Mouse (Mus musculus) kidney, embryonic 16.5 days (tissue): ENCODE results near the gene Inpp5b. TPM values are rescaled to one million over a fixed set of nuclear protein-coding genes. Genes with fewer than 3 reads are reported as not detected.
A peak's percentile ranks its signal among the peaks of the same experiment; 100 is the strongest.

ENCODE experiments used
- ATAC-seq: fragments of 200-750 bp; cut with Nextera tagmentation; 2 replicates; pipeline ENCODE4 v1.8.0; 2017; ENCODE audit warnings: moderate TSS enrichment; ENCODE audit not compliant: low FRiP score, low TSS enrichment
- H3K27ac ChIP-seq: fragments of 300-500 bp; sonication (generic); 2 replicates; pipeline ENCODE4 v1.5.1; 2014; ENCODE audit warnings: low read length
- H3K27me3 ChIP-seq: fragments of 300-500 bp; sonication (generic); 2 replicates; pipeline ENCODE4 v1.6.1; 2014; ENCODE audit warnings: low read length, control low read depth, mixed read lengths; ENCODE audit not compliant: insufficient read depth
- H3K36me3 ChIP-seq: fragments of 300-500 bp; sonication (generic); 2 replicates; pipeline ENCODE4 v1.6.1; 2014; ENCODE audit warnings: low read length, control low read depth, mixed read lengths; ENCODE audit not compliant: insufficient read depth
- H3K4me1 ChIP-seq: fragments of 300-500 bp; sonication (generic); 2 replicates; pipeline ENCODE4 v1.6.1; 2014; ENCODE audit warnings: low read length, control low read depth, mixed read lengths; ENCODE audit not compliant: insufficient read depth
- H3K4me2 ChIP-seq: fragments of 300-500 bp; sonication (generic); replicated peaks from 2 replicates; pipeline ENCODE4 v1.6.1; 2014; ENCODE audit warnings: low read depth, low read length
- H3K4me3 ChIP-seq: fragments of 300-500 bp; sonication (generic); 2 replicates; pipeline ENCODE4 v1.5.1; 2014; ENCODE audit warnings: mild to moderate bottlenecking, low read length
- H3K9ac ChIP-seq: fragments of 300-500 bp; sonication (generic); replicated peaks from 2 replicates; pipeline ENCODE4 v1.6.1; 2014; ENCODE audit warnings: low read length
- H3K9me3 ChIP-seq: fragments of 300-500 bp; sonication (generic); 2 replicates; pipeline ENCODE4 v1.6.1; 2016; ENCODE audit warnings: low read length, control low read depth
- WGBS: fragments of 180-500 bp; shearing (Covaris S2); extraction: QIAGEN DNeasy Blood & Tissue Kit; methylation state at CpG from one replicate; pipeline ENCODE4 v1.1.7; 2014; 5-methylcytosine and 5-hydroxymethylcytosine counted together
- polyA plus RNA-seq: library from polyadenylated mRNA; unstranded; fragments of >200 nt; fragmentation: Nextera tagmentation; extraction: Ambion mirVana; gene quantifications from 2 replicates; pipeline ENCODE4 v1.2.1, GENCODE M21; 2015

The Inpp5b gene
- polyA plus RNA-seq, 1 experiment from 2014 or later: 35.0 TPM

GRCm38 (mm10) chr4:124738013-124738412 lies 3.6 kb upstream of the Inpp5b start:
- H3K9me3 ChIP-seq: no peaks in the 10 kb centered on the region
- H3K9ac ChIP-seq: no peak overlapping the region
- H3K4me1 ChIP-seq: peaks cover 10% of the 10 kb centered on the region; the same call in 1 of the 2 replicates
- 56% methylated on average over 4 of the region's 4 CpGs for WGBS
- no peak for ATAC-seq
- no peak overlapping the region for H3K4me3 ChIP-seq
- no peak overlapping the region for H3K4me2 ChIP-seq
- H3K27ac ChIP-seq: no peak overlapping the region
- no peaks in the 10 kb centered on the region for H3K27me3 ChIP-seq
- H3K36me3 ChIP-seq: peaks cover 8% of the 10 kb centered on the region

DNA sequence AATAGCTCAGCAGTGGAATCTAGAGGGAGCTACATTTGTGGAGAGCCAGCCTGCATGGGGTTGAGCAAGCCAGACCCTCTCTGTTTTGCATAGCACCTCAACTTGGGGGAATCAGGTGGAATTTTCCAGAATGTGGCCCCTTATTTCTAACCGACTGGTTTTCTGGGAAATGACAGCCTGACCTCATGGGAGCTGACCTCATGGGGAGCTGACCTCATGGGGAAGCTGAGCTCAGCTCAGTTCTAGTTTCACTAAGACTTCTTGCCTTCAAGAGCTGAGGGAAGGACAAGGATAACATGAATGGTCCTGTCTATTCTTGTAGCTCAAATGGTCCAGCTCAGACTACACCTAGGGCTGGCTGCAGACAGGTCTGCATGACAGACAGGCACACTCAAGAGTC lies 2.9 kb upstream of the Inpp5b start:
- Histone ChIP-seq H3K4me3 (no peak overlapping the region), H3K4me2 (no peak overlapping the region), H3K4me1 (peaks cover 10% of the 10 kb centered on the region; the same call in 1 of the 2 replicates), H3K27me3 (no peaks in the 10 kb centered on the region), H3K36me3 (no peaks in the 10 kb centered on the region), H3K9ac (no peak overlapping the region), H3K27ac (no peak overlapping the region), H3K9me3 (no peaks in the 10 kb centered on the region)
- ATAC-seq: no peak
- WGBS: 56% methylated on average over 1 of the region's 1 CpGs

DNA sequence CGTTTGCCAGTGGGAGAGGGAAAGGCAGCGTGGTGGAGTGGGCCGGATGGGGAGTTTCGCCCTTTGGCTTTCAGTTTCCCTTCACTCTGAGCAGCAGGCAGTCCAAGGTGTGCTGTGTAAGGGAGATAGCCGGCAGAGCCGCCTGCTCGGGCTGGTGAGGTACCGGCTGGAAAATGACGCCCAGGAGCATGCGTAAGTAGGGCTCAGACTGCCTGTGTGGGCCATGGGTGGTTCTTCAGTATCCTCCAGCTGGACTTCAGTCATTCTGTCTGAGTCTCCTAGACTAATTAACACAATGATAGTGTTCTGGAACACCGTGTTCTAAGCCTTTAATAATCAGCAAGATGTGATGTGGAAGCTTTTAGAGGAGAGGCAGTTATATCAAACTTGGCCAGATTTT lies 1.2 kb downstream of the Inpp5b start:
- Histone ChIP-seq H3K27me3 (no peaks in the 10 kb centered on the region), H3K4me2 (no peak overlapping the region), H3K9ac (no peak overlapping the region), H3K27ac (no peak overlapping the region), H3K9me3 (no peaks in the 10 kb centered on the region), H3K36me3 (no peaks in the 10 kb centered on the region), H3K4me1 (peaks cover 10% of the 10 kb centered on the region; the same call in 1 of the 2 replicates), H3K4me3 (no peak overlapping the region)
- WGBS: 82% methylated on average over 11 of the region's 11 CpGs
- ATAC-seq: no peak

- Histone ChIP-seq H3K4me3 (no peak overlapping the region), H3K4me1 (peaks cover 7% of the 10 kb centered on the region; the same call in 1 of the 2 replicates), H3K9me3 (no peaks in the 10 kb centered on the region), H3K4me2 (no peak overlapping the region), H3K9ac (no peak overlapping the region), H3K27me3 (no peaks in the 10 kb centered on the region), H3K27ac (no peak overlapping the region), H3K36me3 (no peaks in the 10 kb centered on the region)
- ATAC-seq: no peak
- WGBS: 86% methylated on average over 7 of the region's 7 CpGs
Measured at GRCm38 (mm10) chr4:124746577-124746976, 4.9 kb downstream of the Inpp5b start.

- no peak overlapping the region for H3K27ac ChIP-seq
- no peak overlapping the region for H3K4me3 ChIP-seq
- no peak overlapping the region for H3K9ac ChIP-seq
- no peaks in the 10 kb centered on the region for H3K27me3 ChIP-seq
- no peak overlapping the region for H3K4me2 ChIP-seq
- WGBS: 56% methylated on average over 4 of the region's 4 CpGs
- no peak; the same call in 1 of the 2 replicates for ATAC-seq
- peaks cover 11% of the 10 kb centered on the region for H3K4me1 ChIP-seq
- H3K36me3 ChIP-seq: no peaks in the 10 kb centered on the region
- H3K9me3 ChIP-seq: no peaks in the 10 kb centered on the region
Measured at GRCm38 (mm10) chr4:124747851-124748250, 6.2 kb downstream of the Inpp5b start.

- under 1% methylated on average over 74 of the region's 75 CpGs for WGBS
Measured at GRCm38 (mm10) chr4:124751300-124752250, 9.9 kb downstream of the Inpp5b start.

GRCm38 (mm10) chr4:124752281-124753199 lies 10.9 kb downstream of the Inpp5b start:
- Histone ChIP-seq H3K36me3 (no peaks in the 10 kb centered on the region), H3K4me2 (peak overlapping the region; percentile 97), H3K4me3 (peak overlapping the region; percentile 81), H3K27ac (no peak overlapping the region), H3K9me3 (no peaks in the 10 kb centered on the region), H3K4me1 (peaks cover 19% of the 10 kb centered on the region), H3K27me3 (no peaks in the 10 kb centered on the region), H3K9ac (peak overlapping the region; percentile 76)
- no peak for ATAC-seq
- 15% methylated on average over 14 of the region's 15 CpGs for WGBS

More at GRCm38 (mm10) chr4:124751300-124752250, 9.9 kb downstream of the Inpp5b start:
- Histone ChIP-seq H3K27ac (no peak overlapping the region), H3K36me3 (no peaks in the 10 kb centered on the region), H3K27me3 (no peaks in the 10 kb centered on the region), H3K4me1 (peaks cover 19% of the 10 kb centered on the region), H3K9ac (peak overlapping the region; percentile 76), H3K4me2 (peak overlapping the region; percentile 97), H3K9me3 (no peaks in the 10 kb centered on the region), H3K4me3 (peak overlapping the region; percentile 81)
- peak; percentile 99 for ATAC-seq

- ATAC-seq: no peak
- no peaks in the 10 kb centered on the region for H3K9me3 ChIP-seq
- H3K9ac ChIP-seq: no peak overlapping the region
- WGBS: 57% methylated on average over 7 of the region's 7 CpGs
- H3K27ac ChIP-seq: peak overlapping the region; percentile 9; the same call in 1 of the 2 replicates
- H3K36me3 ChIP-seq: no peaks in the 10 kb centered on the region
- no peak overlapping the region for H3K4me2 ChIP-seq
- no peak overlapping the region for H3K4me3 ChIP-seq
- peaks cover 28% of the 10 kb centered on the region for H3K4me1 ChIP-seq
- H3K27me3 ChIP-seq: no peaks in the 10 kb centered on the region
Measured at GRCm38 (mm10) chr4:124755526-124755925, 13.9 kb downstream of the Inpp5b start.

GRCm38 (mm10) chr4:124759305-124759811 lies 17.7 kb downstream of the Inpp5b start:
- no peak overlapping the region for H3K4me3 ChIP-seq
- H3K9me3 ChIP-seq: no peaks in the 10 kb centered on the region
- ATAC-seq: peak; percentile 69; the same call in 1 of the 2 replicates
- 0 out of 2 replicates have a peak overlapping the region, but pooled peaks have one; percentile 26 for H3K9ac ChIP-seq
- H3K4me2 ChIP-seq: no peak overlapping the region; the same call in 1 of the 2 replicates
- H3K36me3 ChIP-seq: no peaks in the 10 kb centered on the region
- H3K27me3 ChIP-seq: no peaks in the 10 kb centered on the region
- peak overlapping the region; percentile 76 for H3K27ac ChIP-seq
- peaks cover 17% of the 10 kb centered on the region for H3K4me1 ChIP-seq
- WGBS: 45% methylated on average over 7 of the region's 7 CpGs
